Mouse (Mus musculus): Measurements from ENCODE around the gene Spty2d1.
"Not testable (repeated sequence)": the region's sequence is repeated elsewhere in the genome, so short reads cannot be mapped to it uniquely, and the experiment has no call there.

Spty2d1 gene

DNA sequence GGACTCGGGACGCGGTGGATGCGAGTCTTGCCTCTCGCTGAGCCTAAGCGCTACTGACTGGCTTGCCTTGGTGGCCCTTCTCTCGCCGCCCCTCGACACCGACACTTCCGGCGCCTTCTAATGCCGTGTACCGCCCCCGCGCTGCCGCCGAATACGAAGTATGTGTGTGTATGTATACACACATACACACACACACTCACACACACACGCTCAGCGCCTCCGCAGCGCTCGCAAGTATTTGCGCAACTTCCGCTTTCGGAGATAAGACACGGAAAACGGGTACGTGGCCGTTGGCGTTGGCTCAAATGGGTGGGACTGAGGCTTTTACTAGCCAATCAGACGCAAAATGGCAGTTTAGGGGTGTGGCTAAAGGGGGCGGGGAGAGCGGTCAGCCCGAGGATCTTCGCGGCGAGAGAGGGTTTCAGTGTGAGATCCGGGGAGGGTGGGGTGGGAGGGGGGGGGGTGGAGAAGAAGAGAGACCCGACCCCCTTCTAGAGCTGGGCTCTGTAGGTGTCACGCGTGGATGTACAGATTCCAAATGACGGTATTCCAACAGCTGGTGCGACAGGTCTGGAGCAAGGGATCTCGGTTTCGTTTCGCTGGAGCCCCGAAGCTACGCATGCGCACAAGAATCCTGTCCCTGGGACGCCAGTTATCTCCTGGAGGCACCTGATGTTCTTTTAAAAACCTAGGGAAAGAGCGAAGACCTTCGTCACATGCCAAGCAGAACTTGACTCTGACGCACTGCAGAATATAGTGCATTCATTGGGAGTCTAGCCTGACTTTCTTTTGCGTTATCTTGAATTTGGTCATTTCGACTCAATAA lies at the start of gene Spty2d1:
TSS of gene Spty2d1 (minus strand) at position 244 of the 826 bp plus-strand sequence.
- peak; percentile 100 for DNase-seq

DNA sequence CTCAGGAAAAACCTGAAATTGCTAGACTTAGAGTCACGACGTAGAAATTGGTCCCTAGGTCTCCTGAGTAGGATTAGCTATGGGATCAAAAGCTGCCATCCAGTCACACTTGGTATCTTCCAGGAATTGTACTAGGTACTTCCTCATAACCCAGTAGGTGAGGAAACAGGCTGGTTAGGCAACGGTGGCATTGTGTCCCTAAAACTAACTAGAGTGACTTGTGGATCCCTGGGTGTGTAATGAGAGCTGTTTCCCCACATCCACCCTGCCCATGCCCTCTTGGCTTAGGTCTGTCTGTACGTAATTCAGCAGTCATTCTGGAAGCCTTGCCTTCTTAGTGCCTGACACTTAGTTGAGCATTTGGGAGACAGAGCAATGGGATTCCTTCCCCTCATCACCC lies 48.1 kb upstream of the Spty2d1 start:
- DNase-seq, result no peak

DNA sequence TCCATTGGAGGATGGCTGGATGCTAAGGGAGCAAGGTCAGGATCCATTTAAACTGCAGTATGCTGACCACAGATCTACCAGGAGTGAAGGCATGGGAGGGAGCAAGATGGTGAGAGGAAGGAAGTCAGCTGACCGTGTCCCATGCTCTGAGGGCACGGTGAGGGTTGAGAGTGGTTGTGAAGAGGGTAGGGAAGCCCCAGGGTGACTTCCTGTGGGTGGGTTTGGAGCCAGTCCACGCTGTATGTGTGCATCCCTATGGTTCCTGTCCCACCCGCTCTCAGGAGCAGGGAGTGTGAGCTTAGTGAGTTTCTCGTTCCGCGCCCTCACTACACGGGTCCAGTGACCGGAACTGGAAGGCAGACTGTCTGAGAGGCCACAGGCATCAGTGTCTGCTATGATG lies 47.5 kb upstream of the Spty2d1 start:
- no peak for DNase-seq

DNA sequence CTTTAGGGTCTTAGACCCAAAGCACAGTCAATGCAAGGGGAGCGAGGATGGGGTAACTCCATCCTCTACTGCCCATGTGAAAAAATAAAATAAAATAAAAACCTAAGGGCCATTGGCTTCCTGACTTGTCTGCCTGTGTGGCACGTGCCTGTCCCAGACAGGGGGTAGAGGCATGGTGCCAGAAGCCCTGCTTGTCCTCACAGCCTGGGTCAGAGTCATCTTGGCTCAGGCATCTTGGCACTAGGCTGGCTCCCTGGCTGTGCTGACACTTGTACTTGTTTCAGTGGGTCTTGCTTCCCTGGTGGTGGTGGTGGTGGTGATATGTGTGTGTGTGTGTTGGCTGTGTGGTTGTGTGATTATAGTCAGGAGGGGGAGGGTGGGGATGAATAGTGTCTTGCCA lies 46.5 kb upstream of the Spty2d1 start:
- DNase-seq, result peak; percentile 33

DNA sequence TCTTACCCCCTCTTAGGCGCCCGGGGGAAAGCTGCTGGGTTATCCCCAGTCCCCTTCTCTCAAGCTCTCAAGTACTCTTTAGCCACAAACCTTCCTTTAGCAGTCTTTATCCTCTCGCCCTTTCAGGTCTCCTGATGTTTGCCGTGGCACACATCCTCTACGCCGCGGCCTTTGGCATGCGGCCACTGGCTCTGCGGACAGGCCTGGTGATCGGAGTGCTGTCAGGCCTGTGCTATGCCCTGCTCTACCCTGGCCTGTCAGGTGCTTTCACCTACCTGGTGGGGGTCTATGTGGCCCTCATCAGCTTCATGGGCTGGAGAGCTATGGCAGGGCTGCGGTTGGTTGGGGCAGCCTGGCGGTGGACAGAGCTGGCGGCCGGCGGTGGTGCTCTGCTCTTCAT lies 45.1 kb upstream of the Spty2d1 start:
- no peak for DNase-seq

DNA sequence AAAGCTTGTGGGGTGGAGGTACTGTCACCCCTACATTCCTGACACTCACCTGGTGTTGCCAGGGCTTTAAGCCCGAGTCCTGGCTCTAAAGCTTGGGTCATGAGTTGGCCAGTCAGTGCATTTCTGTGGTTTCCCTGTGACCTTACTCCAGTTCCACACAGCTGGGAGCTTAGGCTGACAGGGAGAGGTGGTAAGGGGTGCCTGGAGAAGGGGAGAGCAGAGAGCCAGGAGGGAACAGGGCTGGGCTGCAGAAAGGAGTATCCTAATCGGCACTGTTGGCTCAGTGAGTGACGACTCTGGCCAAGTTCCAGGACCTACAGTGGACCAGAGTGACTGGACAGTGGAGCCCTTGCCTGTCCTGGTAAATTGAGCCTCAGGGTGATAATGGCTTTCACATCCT lies 44.1 kb upstream of the Spty2d1 start:
- DNase-seq, result peak; percentile 58

DNA sequence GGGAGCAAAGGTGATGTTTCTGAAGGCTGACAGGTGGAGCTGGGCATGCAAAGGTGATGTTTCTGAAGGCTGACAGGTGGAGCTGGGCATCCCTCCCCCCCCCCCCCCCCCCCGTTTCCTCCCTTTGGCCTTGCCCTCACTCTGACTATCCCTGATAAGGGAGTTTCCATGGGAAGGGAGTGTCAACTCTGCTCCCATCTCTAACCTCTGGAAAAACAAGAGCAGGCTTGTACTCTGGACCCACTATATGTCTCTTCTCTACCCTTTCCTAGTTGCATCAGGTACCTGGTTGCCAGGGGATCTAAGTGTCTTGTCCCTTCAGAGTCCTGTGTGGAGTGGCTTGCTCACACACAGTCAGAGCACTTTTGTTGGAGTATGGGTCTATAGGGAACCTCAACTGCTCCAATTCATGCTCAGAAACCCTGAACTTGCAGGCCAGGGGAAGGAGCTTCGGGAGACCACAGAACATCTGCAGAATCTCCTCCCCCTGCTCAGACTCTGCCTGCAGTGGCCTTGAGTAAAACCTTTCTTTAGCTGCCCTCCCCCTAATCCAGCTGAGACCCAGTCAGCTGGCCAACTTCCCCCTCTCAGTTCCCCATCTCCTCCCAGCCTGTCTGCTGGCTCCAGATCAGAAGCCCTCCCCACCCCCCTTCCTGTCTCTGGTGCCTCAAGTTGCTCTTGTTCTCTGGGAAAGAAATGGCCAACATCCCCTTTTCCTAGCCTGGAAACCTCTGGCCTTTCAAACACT lies 43.4 kb upstream of the Spty2d1 start:
- peak; percentile 72 for DNase-seq

DNA sequence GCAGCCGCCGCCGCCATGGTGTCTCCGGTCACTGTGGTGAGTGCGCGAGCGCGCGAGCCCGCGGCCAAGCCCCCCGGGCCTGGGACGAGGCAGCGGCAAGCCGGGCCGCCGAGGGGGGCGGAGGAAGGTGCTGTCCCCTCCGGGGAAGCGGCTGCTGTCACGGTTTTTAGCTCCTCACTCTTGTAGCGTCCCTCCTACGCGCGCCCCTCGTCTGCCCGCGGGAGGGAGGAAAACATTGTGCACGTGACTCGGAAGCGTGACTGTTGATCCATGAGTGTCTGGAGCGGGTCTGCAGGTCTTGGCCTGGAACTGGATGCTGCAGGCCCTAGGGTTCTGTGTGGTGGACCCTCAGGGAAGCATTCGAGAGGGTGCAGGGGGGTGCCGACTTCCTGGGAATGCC lies 42.6 kb upstream of the Spty2d1 start:
- DNase-seq, result peak; percentile 53

DNA sequence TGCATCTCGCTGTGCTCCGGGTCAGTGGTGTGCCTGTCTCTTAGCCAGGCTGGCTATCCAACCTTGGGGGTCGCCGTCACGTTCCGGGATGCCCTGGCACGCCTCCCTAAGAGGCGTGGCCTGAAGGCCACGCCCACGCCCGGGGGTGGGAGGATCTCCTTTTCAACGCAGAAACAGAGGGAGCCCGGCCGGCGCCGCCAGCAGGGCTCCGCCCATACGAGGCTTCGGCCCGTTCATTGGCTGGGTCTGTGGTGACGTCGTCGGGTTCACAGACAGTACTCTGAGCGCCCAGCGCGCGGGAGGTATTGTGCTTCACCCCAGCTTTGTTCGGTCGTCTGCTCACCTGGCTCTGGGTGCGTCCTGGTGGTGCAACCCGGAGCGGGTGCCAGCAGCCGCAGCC lies 42.2 kb upstream of the Spty2d1 start, which contains the start of gene Tmem86a:
TSS of gene Tmem86a (plus strand) at position 236 of the 400 bp plus-strand sequence.
- peak; percentile 93 for DNase-seq

DNA sequence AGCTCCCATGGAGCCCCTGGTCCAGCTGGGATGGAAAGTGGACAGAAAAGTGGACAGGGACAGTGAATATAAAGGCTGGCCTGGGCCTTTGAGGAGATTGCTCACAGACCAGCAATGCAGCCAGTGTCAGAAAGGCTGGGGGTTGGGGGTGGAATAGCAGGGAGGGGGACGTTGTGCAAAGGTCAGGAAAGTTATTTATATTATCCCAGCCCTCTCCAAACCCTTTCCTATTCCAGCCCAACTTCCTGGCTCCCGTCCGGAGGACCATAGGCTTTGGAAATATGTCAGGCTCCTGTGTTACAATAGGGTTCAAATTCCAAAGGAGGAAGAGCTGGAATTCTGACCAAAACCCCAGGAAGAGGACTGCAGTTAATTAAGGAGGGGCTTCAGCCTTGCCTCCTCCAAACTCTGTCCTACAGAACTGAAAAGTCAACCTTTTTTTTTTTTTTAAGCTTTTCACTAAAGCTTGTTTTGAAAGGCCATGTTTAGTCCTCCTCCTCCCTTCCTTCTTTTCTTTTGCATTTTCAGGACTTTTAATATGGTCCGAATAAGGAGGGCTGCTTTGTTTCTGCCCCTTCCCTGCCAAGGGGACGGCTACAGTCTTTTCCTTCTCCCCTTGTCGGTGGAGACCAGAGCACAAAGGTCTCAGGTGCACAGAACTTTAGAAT lies 34.7 kb upstream of the Spty2d1 start:
- no peak for DNase-seq

DNA sequence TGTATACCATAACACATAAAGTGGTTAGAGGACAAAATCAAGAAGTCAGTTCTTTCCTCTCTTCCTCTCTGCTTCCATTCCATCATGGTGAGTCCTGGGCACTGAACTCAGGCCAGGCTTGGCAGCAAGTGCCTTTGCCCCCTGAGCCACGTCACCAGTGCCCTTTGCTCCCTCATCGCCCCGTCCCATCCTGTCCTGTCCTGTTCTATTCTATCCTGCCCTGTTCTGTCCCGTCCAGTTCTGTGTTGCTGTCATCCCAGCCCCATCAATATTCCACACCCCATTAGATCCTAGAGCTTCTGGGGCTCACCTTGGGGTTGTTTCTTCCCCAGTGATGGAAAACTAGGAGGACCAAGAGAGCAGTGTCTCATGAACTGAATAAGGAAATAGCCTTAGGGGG lies 33.9 kb upstream of the Spty2d1 start:
- no peak for DNase-seq

DNA sequence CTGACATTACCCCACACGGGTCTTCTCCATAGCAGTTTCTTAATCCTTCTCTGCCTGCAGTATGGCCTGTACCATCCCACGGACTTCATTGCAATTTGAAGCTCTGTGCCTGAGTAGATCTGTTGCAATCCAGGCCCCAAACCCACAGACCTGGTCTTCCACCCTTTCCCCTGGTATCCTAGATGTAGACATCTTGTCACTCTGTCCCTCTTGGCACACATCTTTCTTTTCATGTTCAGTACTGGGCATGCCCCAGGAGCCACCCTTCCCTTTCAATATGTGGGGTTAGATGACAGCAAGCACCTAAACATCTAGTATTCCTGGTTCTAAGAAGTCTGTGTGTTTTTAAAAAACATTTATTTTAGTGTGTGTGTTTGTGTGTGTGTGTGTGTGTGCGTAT lies 33.5 kb upstream of the Spty2d1 start:
- no peak for DNase-seq

DNA sequence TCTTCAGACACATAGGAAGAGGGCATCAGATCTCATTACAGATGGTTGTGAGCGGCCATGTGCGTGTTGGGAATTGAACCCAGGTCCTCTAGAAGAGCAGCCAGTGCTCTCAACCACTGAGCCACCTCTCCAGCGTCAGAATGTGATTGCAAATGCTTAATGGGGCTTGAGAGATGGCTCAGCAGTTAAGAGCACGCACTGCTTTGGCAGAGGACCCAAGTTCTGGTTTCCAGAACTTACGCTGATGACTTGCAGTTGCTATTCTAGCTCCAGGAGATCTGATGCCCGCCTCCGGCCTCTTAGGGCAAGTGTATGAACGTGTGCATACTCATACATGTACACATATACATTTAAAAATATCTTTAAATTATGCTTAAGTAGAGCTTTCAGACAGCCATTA lies 27.2 kb upstream of the Spty2d1 start:
- no peak for DNase-seq

DNA sequence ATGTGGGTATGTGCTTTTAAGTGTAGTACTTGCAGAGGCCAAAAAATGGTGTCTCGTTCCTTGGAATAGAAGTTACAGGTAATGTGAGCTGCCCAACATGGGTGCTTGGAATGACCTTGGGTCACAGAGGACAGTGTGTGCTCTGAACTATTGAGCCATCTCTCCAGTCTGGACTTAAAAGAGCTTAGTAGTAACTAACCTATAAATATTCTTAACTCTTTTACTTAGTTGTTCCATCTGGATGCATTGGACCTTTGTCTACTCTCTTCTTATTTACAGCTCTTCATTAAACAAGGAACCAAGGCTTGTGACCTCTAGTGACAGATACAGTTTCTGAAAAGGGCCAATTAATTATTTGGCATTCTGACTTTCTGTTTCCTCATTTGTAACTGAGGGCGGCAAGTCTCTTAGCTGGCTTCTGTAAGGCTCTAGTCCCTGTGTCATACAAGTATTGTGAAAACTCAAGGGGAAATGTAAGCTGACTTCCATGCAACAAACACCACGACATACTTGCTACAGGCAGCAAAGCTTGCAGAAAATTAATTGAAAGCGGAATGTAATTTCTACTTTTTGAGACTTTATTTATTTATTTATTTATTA lies 26.7 kb upstream of the Spty2d1 start:
- no peak for DNase-seq

DNA sequence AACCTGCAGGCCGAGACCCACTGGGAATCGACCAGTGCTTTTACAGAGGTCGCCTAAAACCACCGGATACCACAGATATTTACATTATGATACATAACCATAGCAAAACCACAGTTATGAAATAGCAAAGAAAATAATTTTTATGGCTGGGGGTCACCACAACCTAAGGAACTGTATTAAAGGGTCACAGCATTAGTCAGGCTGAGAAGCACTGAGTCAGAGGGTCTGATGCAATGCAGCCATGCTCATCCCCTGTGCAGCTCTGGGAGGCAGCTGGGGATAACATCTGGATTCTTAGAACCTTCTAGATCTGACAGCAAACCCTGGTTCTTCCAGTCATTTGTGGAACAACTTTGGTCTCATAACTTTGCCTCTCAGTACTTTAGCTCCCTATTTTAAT lies 23.2 kb upstream of the Spty2d1 start:
- DNase-seq, result no peak

DNA sequence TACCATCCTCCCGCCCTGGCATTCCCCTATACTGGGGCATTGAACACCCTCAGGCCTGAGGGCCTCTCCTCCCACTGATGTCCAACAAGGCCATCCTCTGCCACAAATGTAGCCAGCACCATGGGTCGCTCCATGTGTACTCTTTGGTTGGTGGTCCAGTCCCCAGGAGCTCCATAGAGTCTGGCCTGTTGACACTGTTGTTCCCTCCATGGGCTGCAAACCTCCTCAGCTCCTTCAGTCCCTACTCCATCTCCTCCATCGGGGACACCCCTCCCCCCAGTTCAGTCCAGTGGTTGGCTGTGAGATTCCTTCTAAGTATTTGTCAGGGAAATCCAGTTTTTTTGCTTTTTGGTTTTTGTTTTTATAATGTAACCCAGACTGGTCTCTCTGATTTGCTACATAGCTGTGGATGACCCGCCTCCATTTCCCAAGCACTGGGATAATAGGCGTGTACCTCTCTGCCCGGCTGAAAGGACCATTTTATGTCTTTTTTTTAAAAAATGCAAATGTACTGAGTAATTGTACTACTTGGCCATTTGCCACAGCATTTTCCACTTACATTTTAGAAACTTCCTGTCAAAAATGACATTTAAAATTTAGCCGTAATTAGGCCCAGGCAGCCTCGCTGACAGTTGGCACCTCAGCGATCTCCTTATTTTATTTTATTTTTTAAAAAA lies 22.4 kb upstream of the Spty2d1 start:
- no peak for DNase-seq

DNA sequence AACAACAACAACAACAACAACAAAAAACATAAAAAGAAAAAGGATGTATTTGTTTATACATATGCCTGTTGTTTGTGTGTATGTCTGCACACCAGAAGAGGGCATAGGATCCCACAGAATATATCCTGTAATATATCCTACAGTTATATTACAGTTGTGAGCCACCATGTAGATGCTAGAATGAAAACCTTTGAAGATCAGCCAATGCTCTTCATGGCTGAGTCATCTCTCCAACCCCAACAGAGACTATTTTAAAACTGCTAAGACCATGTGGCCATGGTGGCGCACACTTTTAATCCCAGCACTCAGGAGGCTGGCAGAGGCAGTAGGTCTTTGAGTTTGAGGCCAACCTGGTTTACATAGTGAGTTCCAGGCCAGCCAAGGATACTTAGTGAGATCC lies 19.3 kb upstream of the Spty2d1 start:
- no peak for DNase-seq

DNA sequence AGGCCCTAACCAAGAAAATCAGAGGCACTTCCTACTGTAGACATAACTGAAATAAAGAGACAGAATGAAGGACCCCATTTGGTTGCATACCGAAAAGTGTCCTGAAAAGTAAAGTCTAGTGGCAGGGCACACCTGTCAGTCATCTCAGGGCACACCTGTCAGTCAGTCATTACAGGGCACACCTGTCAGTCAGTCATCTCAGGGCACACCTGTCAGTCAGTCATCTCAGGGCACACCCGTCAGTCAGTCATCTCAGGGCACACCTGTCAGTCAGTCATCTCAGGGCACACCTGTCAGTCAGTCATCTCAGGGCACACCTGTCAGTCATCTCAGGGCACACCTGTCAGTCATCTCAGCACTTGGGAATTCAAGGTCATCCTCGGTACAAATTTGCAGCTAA lies 18.7 kb upstream of the Spty2d1 start:
- not testable (repeated sequence) for DNase-seq

DNA sequence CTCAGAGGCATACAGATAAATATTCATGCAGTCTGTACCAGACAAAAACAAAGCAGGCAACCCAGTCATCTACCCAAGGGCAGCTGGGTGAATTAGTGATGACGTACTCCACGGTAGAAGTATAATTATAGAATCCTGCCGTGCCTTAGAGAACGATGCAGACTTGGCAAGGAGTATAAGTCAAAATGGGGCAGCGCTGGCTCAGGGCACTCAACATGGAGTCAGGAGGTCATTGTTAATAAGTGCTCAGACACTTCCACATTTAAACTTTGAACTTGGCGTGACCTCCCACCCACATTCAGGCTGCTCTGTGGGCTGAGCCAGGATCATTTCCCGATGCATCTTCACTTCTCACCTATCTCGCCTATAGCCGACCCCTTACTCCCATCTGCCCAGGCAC lies 17.2 kb upstream of the Spty2d1 start:
- no peak for DNase-seq

DNA sequence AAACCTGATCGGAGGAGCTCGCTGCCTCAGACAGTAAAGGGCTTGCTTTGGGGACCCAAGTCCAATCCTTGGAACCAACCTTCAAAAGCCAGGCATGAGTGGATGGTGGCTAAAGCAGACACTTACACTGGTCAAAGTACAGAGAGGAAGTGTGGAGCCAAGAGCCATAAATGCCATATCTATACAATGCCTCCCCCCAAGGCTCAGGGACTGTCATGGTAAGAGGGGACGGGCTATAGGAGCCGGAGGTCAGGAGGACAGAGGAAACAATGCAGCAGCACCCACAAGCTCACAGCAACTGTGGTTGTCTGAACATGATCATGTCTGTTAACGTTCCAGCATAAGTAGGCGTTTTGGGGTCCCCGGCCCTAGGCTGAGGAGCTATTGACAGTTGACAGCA lies 16.2 kb upstream of the Spty2d1 start:
- DNase-seq, result no peak

DNA sequence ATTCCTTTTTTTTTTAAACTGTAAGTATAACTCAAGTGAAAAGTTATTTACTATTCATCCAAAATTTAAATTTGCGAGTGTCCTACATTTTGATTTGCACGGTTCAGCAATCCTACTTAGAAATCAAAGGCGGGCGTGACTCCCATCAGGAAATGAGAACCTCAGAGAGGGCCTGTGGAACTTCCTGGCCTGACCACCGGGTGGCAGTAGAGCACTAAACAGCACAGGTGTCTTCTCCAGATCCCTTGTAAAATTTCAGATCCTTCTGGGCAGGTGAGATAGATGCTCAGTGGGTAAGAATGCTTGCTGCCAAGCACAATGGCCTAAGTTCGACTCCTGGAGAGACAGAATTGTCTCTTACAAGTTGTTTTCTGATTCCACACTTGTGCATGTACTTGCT lies 15.3 kb upstream of the Spty2d1 start:
- peak; percentile 89 for DNase-seq

DNA sequence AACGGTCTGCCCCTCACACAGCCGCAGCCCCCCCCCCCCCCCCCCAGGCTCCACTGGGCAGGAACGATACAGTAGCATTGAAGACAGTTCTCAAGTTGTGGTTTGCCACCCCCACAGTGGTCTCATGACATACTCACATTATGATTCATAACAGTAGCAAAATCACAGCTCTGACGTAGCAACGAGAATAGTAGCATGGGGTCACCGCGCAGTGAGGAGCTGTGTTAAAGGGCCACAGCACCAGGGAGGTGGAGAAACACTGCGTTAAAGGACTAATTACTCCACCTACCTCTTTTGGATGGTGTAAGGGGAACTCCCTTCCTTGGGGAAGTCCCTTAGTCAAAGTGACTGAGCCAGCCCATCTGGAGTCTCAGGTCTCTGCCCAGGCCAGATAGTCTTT lies 14.3 kb upstream of the Spty2d1 start:
- DNase-seq, result no peak

DNA sequence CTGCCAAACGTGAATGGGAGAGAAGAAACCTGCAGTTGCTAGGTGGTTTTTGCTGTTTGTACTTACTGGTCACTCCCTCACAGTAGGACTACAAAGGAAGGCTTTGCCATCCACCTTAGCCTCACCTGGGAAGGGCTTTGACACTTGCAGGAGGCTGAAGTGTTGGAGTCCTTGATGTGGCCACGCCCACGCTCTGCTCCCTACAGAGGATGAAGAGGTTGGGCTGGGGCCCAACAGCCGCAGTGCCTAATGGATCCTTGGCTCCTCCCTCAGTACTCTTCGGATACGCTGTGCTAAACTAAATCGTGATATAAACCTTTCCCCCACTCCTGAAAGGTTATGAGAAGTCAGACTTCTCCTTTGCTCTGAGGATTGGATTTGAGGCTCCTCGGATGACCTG lies 12.7 kb upstream of the Spty2d1 start:
- DNase-seq, result no peak

All from lung, postnatal 14 days (tissue).